Mouse (Mus musculus): Measurements from ENCODE around the gene Larp7. TPM values are rescaled to one million over a fixed set of nuclear protein-coding genes. Genes with fewer than 3 reads are reported as not detected.

The Larp7 gene
- 10 to 100 TPM; 24.8 to 27.4 TPM for total RNA-seq (2023)

DNA sequence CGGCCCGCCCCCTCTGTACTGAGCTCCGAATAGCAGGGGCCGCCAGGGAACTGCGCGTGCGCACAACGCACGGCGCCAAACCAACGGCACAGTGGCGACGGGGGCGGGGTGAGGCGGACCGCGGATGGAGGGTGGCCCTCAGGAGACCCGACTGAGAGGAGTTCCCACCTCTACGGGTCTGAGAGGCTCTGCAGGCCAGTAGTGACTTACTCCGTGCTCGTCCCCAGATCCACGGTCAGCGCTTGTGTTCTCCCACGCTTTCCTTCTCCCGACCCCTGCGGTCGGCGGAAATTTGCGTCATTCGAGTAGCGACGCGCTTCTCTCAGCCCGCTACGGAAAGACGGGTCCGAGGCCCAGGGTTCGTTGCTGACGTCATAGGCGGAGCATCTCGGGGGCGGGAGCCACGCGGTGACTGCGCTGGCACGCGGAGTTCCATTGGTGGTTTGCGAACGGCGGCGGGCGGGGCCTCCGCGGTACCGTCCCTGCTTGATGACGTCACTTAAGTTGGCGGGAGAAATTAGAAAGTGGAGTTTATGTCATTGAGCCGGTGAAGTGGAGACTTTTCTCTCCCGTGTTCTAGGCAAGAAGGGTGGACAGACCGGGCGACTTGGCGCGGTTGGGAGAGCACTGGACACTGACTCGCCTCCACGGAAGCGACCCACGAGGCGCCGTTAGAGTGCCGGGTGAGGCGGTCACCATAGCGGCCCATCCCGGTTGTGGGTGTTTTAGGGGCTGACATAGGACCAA lies at the start of gene Larp7, which contains the start of gene Zgrf1:
Gene Larp7 (minus strand): TSS at position 377 of the 747 bp plus-strand sequence.
Gene Zgrf1 (plus strand): TSS at position 517 of the 747 bp plus-strand sequence.

DNA sequence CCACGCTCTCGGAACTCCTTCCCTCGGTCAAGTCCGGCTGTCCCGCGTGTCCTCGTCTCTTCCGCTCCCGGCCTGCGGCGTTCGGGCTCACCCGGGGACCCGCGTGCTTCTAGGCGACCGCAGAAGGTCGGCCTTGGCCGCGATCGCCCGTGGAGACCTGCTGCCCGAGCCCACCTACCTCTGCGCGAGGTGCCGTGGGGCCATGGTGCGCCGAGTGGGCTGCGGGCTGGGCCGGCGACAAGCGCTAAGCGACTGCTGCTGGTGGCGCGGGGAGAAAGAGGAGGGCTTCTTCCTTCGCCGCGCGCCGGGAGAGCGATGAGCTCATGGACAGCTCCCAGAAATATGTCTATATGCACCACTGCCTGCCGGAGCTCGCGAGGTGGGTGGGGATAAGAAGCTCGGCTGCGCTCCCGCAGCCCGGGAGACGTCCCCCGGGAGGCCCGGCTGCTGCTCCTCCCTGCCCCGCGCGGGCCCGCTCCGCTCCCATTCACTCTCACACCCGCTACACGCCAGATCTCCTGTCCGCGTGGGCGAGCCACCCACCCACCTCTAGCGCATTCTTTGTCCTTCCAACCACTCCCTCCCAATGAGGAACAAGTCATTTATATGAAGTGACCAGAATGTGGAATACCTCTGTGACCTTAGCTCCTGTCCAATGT lies 54.3 kb downstream of the Larp7 start, which contains the start of gene Ank2:
Gene Ank2 (minus strand): TSS at position 609 of the 659 bp plus-strand sequence.

Other genes with a start within 250 kb of the Larp7 start
- gene Ank2, start 54.0 kb downstream of the Larp7 start, total RNA-seq (2023) = 10 to 100 TPM; 24.5 to 34.3 TPM
- gene Zgrf1, start 140 bp upstream of the Larp7 start, total RNA-seq (2023) = 1 to 10 TPM; 1.6 to 1.8 TPM
- not detected for gene Neurog2, start 79.8 kb upstream of the Larp7 start, total RNA-seq (2023)
- gene Alpk1, start 227.2 kb upstream of the Larp7 start, total RNA-seq (2023) = 100 to 1,000 TPM; 104 to 106 TPM
- gene Tifa, start 236.5 kb upstream of the Larp7 start, total RNA-seq (2023) = 100 to 1,000 TPM; 113 to 116 TPM